Mouse (Mus musculus) lung, adult 2 months (tissue): ENCODE data around the gene Dtx1.

Source experiments
- CTCF ChIP-seq: fragments of 200-500 bp; IDR thresholded peaks from 2 replicates; pipeline ENCODE4 v1.5.1; 2011; ENCODE audit warnings: mild to moderate bottlenecking, low read length, control low read depth; ENCODE audit not compliant: insufficient read depth
- POLR2A ChIP-seq: fragments of 200-500 bp; IDR thresholded peaks from 2 replicates; pipeline ENCODE4 v1.6.1; 2011; ENCODE audit warnings: low read depth, mild to moderate bottlenecking, control low read depth, low read length, borderline replicate concordance; ENCODE audit errors: extremely low read depth

DNA sequence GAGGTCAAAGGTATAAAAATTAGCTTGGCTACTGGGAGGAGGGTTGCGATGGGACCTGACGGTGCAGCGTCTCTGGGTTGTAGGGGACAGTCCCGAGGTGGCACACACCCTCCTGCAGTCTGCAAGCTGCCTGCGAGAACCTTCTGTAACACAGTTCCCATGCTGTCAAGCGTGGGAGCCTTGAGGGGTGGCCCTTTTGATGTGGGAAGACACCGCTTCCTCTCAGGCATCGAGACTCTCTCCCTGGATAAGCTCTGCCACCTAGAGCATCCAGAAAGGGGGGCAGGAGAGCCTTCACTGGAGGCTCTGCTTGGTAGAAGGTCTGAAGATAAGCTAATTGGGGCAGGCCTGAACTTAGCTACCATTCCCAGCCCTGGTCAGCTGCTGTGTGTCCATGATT, 26.0 kb downstream of the Dtx1 start:
- no peak for TF ChIP-seq CTCF
- no peak for TF ChIP-seq POLR2A
